Mouse (Mus musculus) forebrain, embryonic 11.5 days (tissue): Measurements from ENCODE around the gene Nutf2-ps1. TPM values are rescaled to one million over a fixed set of nuclear protein-coding genes. Genes with fewer than 3 reads are reported as not detected.

Source experiments
- ATAC-seq: fragments of 200-750 bp; cut with Nextera tagmentation; replicated peaks from 2 replicates; pipeline ENCODE4 v1.8.0; 2017; ENCODE audit warnings: moderate TSS enrichment; ENCODE audit not compliant: low FRiP score
- DNase-seq: peaks from one replicate; pipeline ENCODE4 v3.0.0-alpha.2; 2017; ENCODE audit warnings: low spot score
- H3K27ac ChIP-seq: fragments of 300-500 bp; sonication (generic); 2 replicates; pipeline ENCODE4 v1.5.1; 2014; ENCODE audit warnings: low read depth, low read length
- H3K27me3 ChIP-seq: fragments of 300-500 bp; sonication (generic); 2 replicates; pipeline ENCODE4 v1.6.1; 2014; ENCODE audit warnings: mild to moderate bottlenecking, low read length, mixed read lengths; ENCODE audit not compliant: control insufficient read depth, insufficient read depth
- H3K36me3 ChIP-seq: fragments of 300-500 bp; sonication (generic); 2 replicates; pipeline ENCODE4 v1.6.1; 2014; ENCODE audit warnings: mild to moderate bottlenecking, low read length, moderate library complexity, mixed read lengths; ENCODE audit not compliant: control insufficient read depth, insufficient read depth
- H3K4me1 ChIP-seq: fragments of 300-500 bp; sonication (generic); replicated peaks from 2 replicates; pipeline ENCODE4 v1.6.1; 2014; ENCODE audit warnings: low read length, mixed read lengths; ENCODE audit not compliant: control insufficient read depth, insufficient read depth
- H3K4me2 ChIP-seq: fragments of 300-500 bp; sonication (generic); 2 replicates; pipeline ENCODE4 v1.6.1; 2014; ENCODE audit warnings: low read depth, mild to moderate bottlenecking, low read length, moderate library complexity, mixed read lengths; ENCODE audit not compliant: severe bottlenecking
- H3K4me3 ChIP-seq: fragments of 300-500 bp; sonication (generic); 2 replicates; pipeline ENCODE4 v1.5.1; 2014; ENCODE audit warnings: low read depth, low read length
- H3K9ac ChIP-seq: fragments of 300-500 bp; sonication (generic); 2 replicates; pipeline ENCODE4 v1.6.1; 2014; ENCODE audit warnings: low read length
- H3K9me3 ChIP-seq: fragments of 300-500 bp; sonication (generic); 2 replicates; pipeline ENCODE4 v1.6.1; 2016; ENCODE audit warnings: low read length, mixed read lengths; ENCODE audit not compliant: control insufficient read depth
- WGBS: fragments of 180-500 bp; shearing (Covaris S2); extraction: QIAGEN DNeasy Blood & Tissue Kit; methylation state at CpG from one replicate; pipeline ENCODE4 v1.1.7; 2014; 5-methylcytosine and 5-hydroxymethylcytosine counted together
- polyA plus RNA-seq: library from polyadenylated mRNA; unstranded; fragments of >200 nt; fragmentation: Nextera tagmentation; extraction: Ambion mirVana; gene quantifications from 2 replicates; pipeline ENCODE4 v1.2.1, GENCODE M21; 2014

Nutf2-ps1 gene
- polyA plus RNA-seq, 1 experiment from 2014 or later, result 467 TPM

DNA sequence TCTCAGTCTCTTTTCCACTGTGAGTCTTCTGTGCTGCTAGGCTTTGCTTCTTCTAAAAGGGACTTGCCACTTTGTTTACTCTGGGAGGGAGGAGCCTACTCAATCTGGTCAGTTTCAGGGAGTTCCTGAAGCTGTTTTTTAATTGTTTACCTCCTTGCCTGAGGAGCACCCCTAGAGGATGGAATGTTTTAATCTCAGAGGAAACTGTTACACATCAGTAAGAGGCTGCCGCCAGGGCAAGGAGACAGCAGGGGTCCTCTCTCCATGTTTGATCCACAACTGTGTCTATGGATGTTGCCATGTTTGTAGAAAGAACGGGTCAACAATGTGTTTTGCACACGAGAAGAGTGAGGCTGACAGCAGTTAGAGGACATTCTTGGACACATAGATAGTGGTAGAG lies 28.4 kb downstream of the Nutf2-ps1 start:
- no peak overlapping the region for H3K4me2 ChIP-seq
- H3K9me3 ChIP-seq, result no peaks in the 10 kb centered on the region
- H3K4me3 ChIP-seq, result no peak overlapping the region
- no peaks in the 10 kb centered on the region for H3K36me3 ChIP-seq
- H3K27ac ChIP-seq, result no peak overlapping the region
- DNase-seq (no peak), ATAC-seq (no peak)
- H3K4me1 ChIP-seq, result 0 out of 2 replicates have a peak, but pooled peaks cover 2% of the 10 kb centered on the region
- no peaks in the 10 kb centered on the region for H3K27me3 ChIP-seq
- 84% methylated on average over 3 of the region's 3 CpGs for WGBS
- no peak overlapping the region for H3K9ac ChIP-seq

DNA sequence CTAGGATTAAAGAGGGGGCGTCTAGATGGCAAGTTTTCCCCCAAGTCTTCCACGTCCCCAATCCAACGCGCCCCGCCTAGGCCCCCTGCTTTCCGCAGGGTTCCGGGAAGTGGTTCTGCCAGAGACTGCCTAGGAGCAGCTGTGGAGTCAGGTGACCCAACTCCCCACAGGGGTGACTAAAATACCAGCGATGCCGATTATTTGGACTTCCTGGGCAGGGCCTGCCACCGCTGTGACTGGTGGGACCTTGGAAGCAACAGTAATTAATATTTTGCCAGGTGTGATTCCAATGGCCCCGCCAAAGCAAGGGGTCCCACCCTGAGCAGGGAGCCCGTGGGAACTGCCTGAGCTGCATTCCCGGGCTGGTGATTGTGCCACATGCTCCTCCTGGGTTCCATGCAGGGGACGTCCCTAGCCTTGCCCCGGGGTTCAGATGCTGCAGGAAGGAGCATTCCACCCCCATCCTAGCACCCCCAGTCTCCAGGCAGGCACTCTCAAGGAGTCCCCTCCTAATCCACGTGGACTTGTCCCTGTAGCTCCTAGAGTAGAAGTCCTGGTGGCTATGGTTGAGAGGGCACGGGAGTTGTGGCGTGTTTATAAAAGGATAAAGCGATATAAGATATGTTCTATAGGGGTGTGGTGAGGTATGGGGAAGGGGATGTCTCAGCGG lies 31.5 kb downstream of the Nutf2-ps1 start:
- Histone ChIP-seq H3K9ac (no peak overlapping the region), H3K27ac (no peak overlapping the region), H3K4me1 (0 out of 2 replicates have a peak, but pooled peaks cover 2% of the 10 kb centered on the region), H3K4me3 (no peak overlapping the region), H3K36me3 (no peaks in the 10 kb centered on the region), H3K27me3 (no peaks in the 10 kb centered on the region), H3K4me2 (no peak overlapping the region), H3K9me3 (no peaks in the 10 kb centered on the region)
- no peak for DNase-seq
- no peak; the same call in 1 of the 2 replicates for ATAC-seq
- 40% methylated on average over 20 of the region's 20 CpGs for WGBS

DNA sequence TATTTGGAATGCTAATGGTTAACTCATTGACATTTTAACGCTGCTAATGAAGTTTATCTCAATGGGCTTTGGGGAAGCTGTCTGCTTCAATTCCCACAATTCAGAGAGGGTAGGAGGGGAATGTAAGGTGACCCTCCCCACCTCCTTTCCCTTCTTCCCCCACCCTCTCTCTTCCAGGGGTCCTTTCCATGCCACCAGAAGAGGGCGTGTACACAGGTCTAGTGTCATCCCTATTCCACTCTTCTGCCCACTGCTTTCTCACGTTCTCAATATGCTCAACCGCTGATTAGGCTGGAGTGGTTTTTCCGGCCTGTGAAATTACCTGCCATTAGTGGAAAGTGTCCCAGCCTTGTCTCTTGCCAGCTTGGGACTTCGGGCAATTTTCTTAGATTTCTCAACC lies 32.0 kb downstream of the Nutf2-ps1 start:
- 0 out of 2 replicates have a peak, but pooled peaks cover 2% of the 10 kb centered on the region for H3K4me1 ChIP-seq
- no peak overlapping the region for H3K4me3 ChIP-seq
- 45% methylated on average over 6 of the region's 6 CpGs for WGBS
- no peaks in the 10 kb centered on the region for H3K9me3 ChIP-seq
- no peaks in the 10 kb centered on the region for H3K36me3 ChIP-seq
- H3K9ac ChIP-seq, result no peak overlapping the region
- ATAC-seq, result no peak
- no peak overlapping the region for H3K4me2 ChIP-seq
- H3K27me3 ChIP-seq, result no peaks in the 10 kb centered on the region
- no peak for DNase-seq
- H3K27ac ChIP-seq, result no peak overlapping the region

DNA sequence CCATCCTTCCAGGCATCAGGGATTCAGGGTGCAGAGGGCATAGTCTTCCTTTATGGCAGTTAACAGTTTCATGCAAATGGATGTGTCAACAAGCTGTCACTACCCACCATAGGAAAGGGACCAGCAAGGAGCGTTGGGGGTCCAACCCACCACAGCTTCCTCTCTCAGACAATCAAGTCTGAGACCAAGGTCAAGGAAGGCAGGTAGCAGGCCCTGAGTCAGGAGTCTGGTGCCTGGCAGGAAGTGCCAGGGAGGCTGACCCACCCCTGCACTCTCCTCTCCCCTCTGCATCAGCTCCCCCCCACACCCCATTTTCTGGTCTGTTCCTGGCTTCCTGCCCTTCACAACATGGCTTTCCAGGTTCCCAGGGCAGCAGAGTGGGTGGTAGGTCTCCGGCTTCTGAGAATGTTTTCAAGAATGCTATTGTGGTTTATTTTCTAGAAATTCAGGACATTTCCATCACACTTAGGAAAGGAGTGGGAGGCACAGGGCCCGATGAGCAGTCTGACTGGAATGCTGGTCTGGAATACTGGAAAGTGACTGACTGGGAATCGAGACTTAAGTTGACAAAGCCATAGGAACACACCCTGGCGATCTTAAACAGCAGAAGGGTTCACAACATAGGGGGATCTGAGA lies 33.8 kb downstream of the Nutf2-ps1 start:
- ATAC-seq, result no peak
- H3K9ac ChIP-seq, result no peak overlapping the region
- H3K27me3 ChIP-seq, result no peaks in the 10 kb centered on the region
- 0 out of 2 replicates have a peak, but pooled peaks cover 2% of the 10 kb centered on the region for H3K4me1 ChIP-seq
- no peak overlapping the region for H3K4me2 ChIP-seq
- no peak for DNase-seq
- no peak overlapping the region for H3K27ac ChIP-seq
- no peak overlapping the region for H3K4me3 ChIP-seq
- 86% methylated on average over 5 of the region's 5 CpGs for WGBS
- no peaks in the 10 kb centered on the region for H3K9me3 ChIP-seq
- no peaks in the 10 kb centered on the region for H3K36me3 ChIP-seq

DNA sequence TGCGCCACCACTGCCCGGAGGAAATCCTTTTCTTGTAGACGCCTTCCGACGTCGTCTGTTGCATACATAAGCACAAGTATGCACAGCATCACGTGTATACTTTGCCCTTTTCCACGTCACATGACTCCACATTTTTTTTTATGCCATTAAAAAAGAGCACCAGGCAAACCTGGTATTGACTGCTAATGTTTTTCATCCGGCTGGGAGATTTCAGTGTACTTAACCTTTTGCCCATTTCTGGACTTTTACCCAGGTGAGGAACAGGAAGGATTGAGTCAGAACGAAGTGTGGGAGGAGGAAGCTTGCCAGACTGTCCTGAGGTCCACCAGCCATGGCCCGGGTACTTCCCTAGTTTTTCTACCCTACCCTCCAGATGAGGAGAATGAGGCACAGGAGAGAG lies 34.5 kb downstream of the Nutf2-ps1 start:
- no peaks in the 10 kb centered on the region for H3K36me3 ChIP-seq
- no peak for ATAC-seq
- 92% methylated on average over 11 of the region's 11 CpGs for WGBS

DNA sequence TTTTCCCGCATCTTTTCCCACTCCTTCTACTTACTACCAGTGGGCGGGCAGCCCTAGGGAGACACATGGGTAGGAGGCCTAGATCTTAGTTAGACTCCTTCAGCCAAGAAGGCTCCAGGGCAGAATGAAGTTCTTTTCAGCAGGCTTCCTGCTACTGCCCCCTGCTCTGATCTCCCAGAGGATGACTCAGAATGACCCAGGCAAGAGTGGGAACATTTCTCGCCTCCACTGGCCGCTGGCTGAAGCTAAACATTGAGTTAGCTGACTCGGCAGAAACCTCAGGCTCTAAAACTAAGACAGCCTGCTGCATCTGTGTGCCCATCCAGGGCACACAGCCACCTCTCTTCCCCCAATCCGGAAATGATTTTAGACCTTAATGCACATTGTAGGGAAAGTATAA lies 36.1 kb downstream of the Nutf2-ps1 start:
- peaks cover 2% of the 10 kb centered on the region; the same call in 1 of the 2 replicates for H3K4me1 ChIP-seq
- WGBS, result 69% methylated on average over 6 of the region's 6 CpGs
- no peaks in the 10 kb centered on the region for H3K36me3 ChIP-seq
- no peak overlapping the region for H3K27ac ChIP-seq
- no peak overlapping the region for H3K9ac ChIP-seq
- no peak overlapping the region for H3K4me3 ChIP-seq
- H3K27me3 ChIP-seq, result no peaks in the 10 kb centered on the region
- ATAC-seq, result no peak
- no peak overlapping the region for H3K4me2 ChIP-seq
- H3K9me3 ChIP-seq, result no peaks in the 10 kb centered on the region
- no peak for DNase-seq

More for the DNA sequence above, 34.5 kb downstream of the Nutf2-ps1 start:
- H3K9ac ChIP-seq, result no peak overlapping the region
- no peak overlapping the region for H3K27ac ChIP-seq
- 0 out of 2 replicates have a peak, but pooled peaks cover 2% of the 10 kb centered on the region for H3K4me1 ChIP-seq
- H3K9me3 ChIP-seq, result no peaks in the 10 kb centered on the region
- no peaks in the 10 kb centered on the region for H3K27me3 ChIP-seq
- DNase-seq, result no peak
- H3K4me2 ChIP-seq, result no peak overlapping the region
- no peak overlapping the region for H3K4me3 ChIP-seq

DNA sequence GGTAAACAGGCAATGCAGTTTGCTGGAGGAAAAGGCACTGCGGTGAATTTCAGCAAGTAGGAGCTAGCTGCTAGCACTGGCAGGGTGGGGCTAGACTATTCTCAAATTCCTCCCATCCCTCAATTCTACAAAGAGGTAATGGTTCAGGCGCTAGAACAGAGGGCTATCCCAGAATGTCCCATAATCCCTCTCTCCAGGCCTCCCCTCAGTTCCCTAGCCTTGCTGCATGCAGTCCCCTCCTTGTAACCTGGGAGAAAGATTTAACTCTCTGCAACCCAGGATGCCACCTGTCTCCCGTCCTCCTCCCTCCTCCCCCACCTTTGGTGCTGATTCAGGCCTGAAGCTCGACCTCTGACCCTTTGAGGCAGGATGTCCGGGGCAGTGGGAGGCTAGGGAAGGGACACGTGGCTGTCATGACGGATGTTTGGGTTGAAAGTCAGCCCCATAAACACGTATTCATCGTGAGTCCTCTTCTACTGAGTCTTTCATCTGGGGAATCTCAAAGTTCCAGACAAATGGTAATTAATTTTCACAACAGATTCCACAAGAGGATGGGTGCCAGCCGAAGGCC lies 36.6 kb downstream of the Nutf2-ps1 start:
- DNase-seq (no peak), ATAC-seq (no peak)
- H3K4me3 ChIP-seq, result no peak overlapping the region
- H3K4me1 ChIP-seq, result peaks cover 5% of the 10 kb centered on the region; the same call in 1 of the 2 replicates
- H3K27me3 ChIP-seq, result no peaks in the 10 kb centered on the region
- H3K9me3 ChIP-seq, result no peaks in the 10 kb centered on the region
- H3K27ac ChIP-seq, result no peak overlapping the region
- 46% methylated on average over 10 of the region's 10 CpGs for WGBS
- H3K36me3 ChIP-seq, result no peaks in the 10 kb centered on the region
- no peak overlapping the region for H3K4me2 ChIP-seq
- H3K9ac ChIP-seq, result no peak overlapping the region

DNA sequence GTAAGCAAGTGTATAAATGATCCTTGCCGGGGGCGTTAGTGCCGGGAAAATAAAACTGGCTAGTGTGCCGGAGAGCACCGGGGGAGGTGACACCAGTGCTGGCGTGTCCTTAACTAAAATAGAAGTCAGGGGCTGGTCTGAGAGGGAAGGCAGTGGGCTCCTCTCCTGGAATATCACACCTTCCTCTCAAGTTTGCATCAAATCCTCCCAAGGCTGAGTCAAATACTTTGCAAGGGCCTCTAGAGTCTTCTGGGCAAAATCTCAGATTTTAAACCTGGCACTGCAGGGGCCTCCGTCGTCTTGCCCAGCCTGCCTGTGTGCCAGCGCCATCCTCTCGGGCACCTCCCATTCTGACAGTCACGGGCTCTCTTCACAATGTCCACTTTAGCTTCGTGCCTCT lies 37.9 kb downstream of the Nutf2-ps1 start:
- H3K36me3 ChIP-seq, result no peaks in the 10 kb centered on the region

More for the DNA sequence above, 37.9 kb downstream of the Nutf2-ps1 start:
- H3K27ac ChIP-seq, result no peak overlapping the region
- no peak for DNase-seq
- WGBS, result 82% methylated on average over 12 of the region's 12 CpGs
- H3K27me3 ChIP-seq, result no peaks in the 10 kb centered on the region
- no peak overlapping the region for H3K4me2 ChIP-seq
- no peak for ATAC-seq
- H3K9me3 ChIP-seq, result no peaks in the 10 kb centered on the region
- no peak overlapping the region for H3K9ac ChIP-seq
- H3K4me1 ChIP-seq, result peaks cover 3% of the 10 kb centered on the region; the same call in 1 of the 2 replicates
- no peak overlapping the region for H3K4me3 ChIP-seq
